Mouse (Mus musculus): Measurements from ENCODE around the gene Gm20481.

GRCm38 (mm10) chr17:35020551-35020950, 50.8 kb downstream of the Gm20481 start:
- no peak for TF ChIP-seq CTCF (IDR thresholded peaks at IDR 0.05; ENCODE audit: extremely low read depth, insufficient read depth, insufficient read length, insufficient replicate concordance)
- TF ChIP-seq POLR2A (IDR thresholded peaks at IDR 0.05; ENCODE audit: low read depth, low read length), result no peak
